Mouse (Mus musculus): ENCODE data around the gene Car2. TPM values are rescaled to one million over a fixed set of nuclear protein-coding genes. Genes with fewer than 3 reads are reported as not detected.

The Car2 gene
- polyA plus RNA-seq, 1 experiment from 2014 or later: 25.7 TPM

DNA sequence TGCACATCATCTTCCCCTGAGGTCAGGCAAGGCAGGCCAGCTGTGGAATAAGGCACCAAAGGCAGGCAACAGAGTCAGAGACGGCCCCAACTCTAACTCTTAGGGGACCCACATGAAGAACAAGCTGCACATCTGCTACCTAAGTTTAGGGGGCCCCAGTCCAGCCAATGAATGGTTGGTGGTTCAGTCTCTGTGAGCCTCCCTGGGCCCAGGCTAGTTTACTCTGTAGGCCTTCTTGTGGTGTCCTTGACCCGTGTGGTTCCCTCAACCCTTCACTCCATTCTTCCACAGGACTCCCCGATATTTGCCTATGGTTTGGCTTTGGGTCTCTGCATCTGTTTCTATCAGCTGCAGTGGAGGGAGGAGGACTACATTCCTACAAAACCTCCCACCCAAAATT is 17.3 kb downstream of the Car2 start:
- Histone ChIP-seq H3K27ac (no peak overlapping the region), H3K36me3 (no peaks in the 10 kb centered on the region), H3K4me2 (no peak overlapping the region), H3K9ac (no peak overlapping the region), H3K27me3 (no peaks in the 10 kb centered on the region), H3K9me3 (no peaks in the 10 kb centered on the region), H3K4me1 (no peaks in the 10 kb centered on the region), H3K4me3 (no peak overlapping the region)
- 87% methylated on average over 3 of the region's 3 CpGs for WGBS
- ATAC-seq (ENCODE audit: insufficient number of reproducible peaks, low FRiP score, low TSS enrichment, low read depth): no peak

DNA sequence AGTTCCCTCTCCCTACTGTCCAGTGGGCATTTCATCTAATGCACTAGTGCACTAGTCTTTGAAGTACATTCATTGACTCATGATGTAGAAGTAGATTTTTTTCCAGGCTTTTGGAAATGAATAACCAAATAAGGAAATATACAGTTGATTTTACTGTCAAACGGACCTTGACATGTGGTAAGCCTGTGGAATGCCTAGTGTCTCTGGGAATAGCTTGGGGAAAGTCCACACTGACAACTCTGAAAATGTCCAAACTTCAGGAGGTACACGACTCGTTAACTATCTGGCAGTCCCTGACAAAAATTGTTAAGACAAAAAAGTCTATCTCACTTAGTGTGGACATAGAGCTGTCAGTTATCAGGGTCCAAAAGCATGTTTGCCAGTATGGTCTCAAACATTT is 18.1 kb downstream of the Car2 start:
- WGBS: 77% methylated on average over 3 of the region's 3 CpGs
- no peaks in the 10 kb centered on the region for H3K36me3 ChIP-seq

DNA sequence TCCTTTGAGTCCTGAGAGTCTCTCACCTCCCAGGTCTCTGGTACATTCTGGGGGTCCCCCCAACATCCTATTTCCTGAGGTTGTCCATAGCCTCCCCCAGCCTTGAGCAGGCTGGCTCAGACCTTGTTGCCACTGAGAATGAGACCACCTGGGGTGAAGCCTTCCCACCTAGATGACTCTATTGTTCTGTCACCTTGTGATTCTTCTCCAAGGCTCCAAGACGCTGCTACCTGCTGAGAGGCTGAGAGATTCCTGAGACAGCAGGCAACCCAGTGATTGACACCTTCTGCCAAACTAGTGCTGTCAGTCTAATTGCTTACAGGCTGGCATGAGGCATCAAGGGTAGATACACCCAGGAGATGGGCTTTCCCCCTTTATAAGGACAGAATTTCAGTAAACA is 21.2 kb downstream of the Car2 start:
- Histone ChIP-seq H3K4me1 (no peaks in the 10 kb centered on the region), H3K36me3 (no peaks in the 10 kb centered on the region), H3K27me3 (no peaks in the 10 kb centered on the region), H3K9me3 (no peaks in the 10 kb centered on the region), H3K4me2 (no peak overlapping the region), H3K9ac (no peak overlapping the region), H3K27ac (no peak overlapping the region), H3K4me3 (no peak overlapping the region)
- WGBS: 34% methylated on average over 1 of the region's 1 CpGs
- no peak for ATAC-seq (ENCODE audit: insufficient number of reproducible peaks, low FRiP score, low TSS enrichment, low read depth)

More for the DNA sequence above, 18.1 kb downstream of the Car2 start:
- Histone ChIP-seq H3K9ac (no peak overlapping the region), H3K4me1 (no peaks in the 10 kb centered on the region), H3K27ac (no peak overlapping the region), H3K4me2 (no peak overlapping the region), H3K27me3 (no peaks in the 10 kb centered on the region), H3K4me3 (no peak overlapping the region), H3K9me3 (no peaks in the 10 kb centered on the region)
- no peak for ATAC-seq (ENCODE audit: insufficient number of reproducible peaks, low FRiP score, low TSS enrichment, low read depth)

DNA sequence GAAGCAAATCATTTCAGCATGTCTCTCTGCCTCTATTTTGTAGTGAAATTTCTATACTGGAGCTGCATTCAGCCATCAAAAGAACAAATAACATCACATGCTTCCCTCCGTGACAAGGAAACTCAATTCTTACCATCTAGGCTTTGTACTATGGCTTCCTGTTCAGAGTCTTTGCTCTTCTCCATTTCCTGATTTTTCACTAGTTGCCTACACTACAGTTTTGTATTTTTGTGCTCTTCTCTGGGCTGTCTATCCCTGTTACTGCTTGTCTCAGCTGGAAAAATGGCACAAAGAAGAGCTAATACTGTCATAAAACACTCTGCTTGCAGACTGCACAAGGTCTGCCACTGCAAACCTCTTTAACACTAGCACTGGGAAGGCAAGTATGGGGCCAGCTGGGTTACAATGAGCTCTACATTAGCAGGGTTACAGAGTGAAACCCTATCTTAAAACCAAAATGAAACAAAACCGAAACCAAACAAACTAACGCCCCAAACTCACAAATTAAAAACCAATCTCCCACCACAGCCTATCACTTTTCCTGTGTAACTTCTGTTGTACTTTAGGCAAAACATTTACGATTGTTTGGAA is 26.0 kb downstream of the Car2 start:
- Histone ChIP-seq H3K27me3 (no peaks in the 10 kb centered on the region), H3K9ac (no peak overlapping the region), H3K4me1 (no peaks in the 10 kb centered on the region), H3K36me3 (no peaks in the 10 kb centered on the region), H3K27ac (no peak overlapping the region), H3K9me3 (no peaks in the 10 kb centered on the region), H3K4me2 (no peak overlapping the region), H3K4me3 (no peak overlapping the region)
- no peak for ATAC-seq (ENCODE audit: insufficient number of reproducible peaks, low FRiP score, low TSS enrichment, low read depth)
- 75% methylated on average over 4 of the region's 4 CpGs for WGBS

DNA sequence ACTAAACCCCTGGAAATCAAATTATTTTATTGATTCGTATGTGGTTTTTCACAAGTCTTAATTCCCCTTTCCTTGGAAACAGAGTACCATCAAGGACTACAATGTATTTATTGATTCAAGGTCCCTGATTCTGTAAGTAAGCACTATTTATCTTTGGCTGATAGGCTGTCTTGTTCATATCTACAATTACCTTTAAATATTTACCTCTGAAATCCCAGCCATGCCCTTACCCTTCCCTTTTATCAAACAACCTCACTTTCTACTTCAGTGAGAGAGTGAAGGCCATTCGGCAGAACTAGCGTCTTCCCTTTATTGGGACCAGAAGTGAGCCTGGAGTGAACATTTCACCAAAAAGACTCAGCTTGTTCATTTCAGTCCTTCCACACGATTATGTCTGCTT is 27.7 kb downstream of the Car2 start:
- no peak overlapping the region for H3K9ac ChIP-seq
- no peak overlapping the region for H3K4me3 ChIP-seq
- 88% methylated on average over 4 of the region's 4 CpGs for WGBS
- no peaks in the 10 kb centered on the region for H3K36me3 ChIP-seq
- no peak overlapping the region for H3K27ac ChIP-seq
- no peak overlapping the region for H3K4me2 ChIP-seq
- ATAC-seq (ENCODE audit: insufficient number of reproducible peaks, low FRiP score, low TSS enrichment, low read depth): no peak
- H3K9me3 ChIP-seq: no peaks in the 10 kb centered on the region
- H3K4me1 ChIP-seq: no peaks in the 10 kb centered on the region
- H3K27me3 ChIP-seq: no peaks in the 10 kb centered on the region

DNA sequence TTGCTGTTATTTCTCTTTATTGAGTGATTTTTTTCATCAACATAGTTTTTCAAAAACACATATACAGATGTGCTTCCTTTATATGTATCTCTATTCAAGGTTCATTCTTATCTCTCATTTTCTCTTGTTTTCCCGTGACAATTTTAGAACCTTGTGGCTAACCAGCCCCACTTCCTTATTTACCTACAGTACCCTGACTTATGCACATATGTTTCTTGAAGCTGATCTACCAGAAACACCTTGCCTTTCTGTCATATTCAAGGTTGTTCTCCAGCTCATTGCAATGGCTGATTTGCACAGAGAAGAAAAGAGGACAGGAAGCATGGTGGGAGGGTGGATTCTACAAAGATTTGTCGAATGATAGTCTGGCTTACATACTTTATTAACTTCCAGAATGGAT is 29.3 kb downstream of the Car2 start:
- no peak overlapping the region for H3K4me2 ChIP-seq
- H3K4me1 ChIP-seq: no peaks in the 10 kb centered on the region
- H3K4me3 ChIP-seq: no peak overlapping the region
- 89% methylated on average over 2 of the region's 2 CpGs for WGBS
- no peak overlapping the region for H3K27ac ChIP-seq
- no peak overlapping the region for H3K9ac ChIP-seq
- H3K27me3 ChIP-seq: no peaks in the 10 kb centered on the region
- no peak for ATAC-seq (ENCODE audit: insufficient number of reproducible peaks, low FRiP score, low TSS enrichment, low read depth)
- H3K36me3 ChIP-seq: no peaks in the 10 kb centered on the region
- H3K9me3 ChIP-seq: no peaks in the 10 kb centered on the region

DNA sequence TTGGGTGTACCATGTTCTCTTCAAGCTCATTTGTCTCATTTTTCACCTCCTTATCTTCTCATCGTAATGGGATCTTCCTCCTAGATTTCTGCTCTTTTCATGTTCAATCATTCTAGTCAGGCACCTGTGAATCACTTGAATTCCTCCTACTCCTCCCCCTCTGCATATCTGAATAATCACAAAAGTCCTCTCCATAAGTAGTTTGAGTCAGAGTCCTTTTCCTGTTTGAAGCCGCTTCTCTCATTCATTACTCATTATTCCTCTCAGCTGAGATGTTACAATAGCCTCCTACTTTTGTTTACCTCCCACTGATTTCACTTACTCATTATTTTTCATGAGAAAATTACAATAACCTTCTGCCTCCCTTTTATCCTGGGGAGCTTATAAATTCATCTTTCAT is 31.2 kb downstream of the Car2 start:
- no peak for ATAC-seq (ENCODE audit: insufficient number of reproducible peaks, low FRiP score, low TSS enrichment, low read depth)
- WGBS: 70% methylated on average over 2 of the region's 2 CpGs
- no peaks in the 10 kb centered on the region for H3K9me3 ChIP-seq
- H3K4me2 ChIP-seq: no peak overlapping the region
- no peak overlapping the region for H3K4me3 ChIP-seq
- no peaks in the 10 kb centered on the region for H3K4me1 ChIP-seq
- no peaks in the 10 kb centered on the region for H3K27me3 ChIP-seq
- H3K27ac ChIP-seq: no peak overlapping the region
- H3K36me3 ChIP-seq: no peaks in the 10 kb centered on the region
- H3K9ac ChIP-seq: no peak overlapping the region

DNA sequence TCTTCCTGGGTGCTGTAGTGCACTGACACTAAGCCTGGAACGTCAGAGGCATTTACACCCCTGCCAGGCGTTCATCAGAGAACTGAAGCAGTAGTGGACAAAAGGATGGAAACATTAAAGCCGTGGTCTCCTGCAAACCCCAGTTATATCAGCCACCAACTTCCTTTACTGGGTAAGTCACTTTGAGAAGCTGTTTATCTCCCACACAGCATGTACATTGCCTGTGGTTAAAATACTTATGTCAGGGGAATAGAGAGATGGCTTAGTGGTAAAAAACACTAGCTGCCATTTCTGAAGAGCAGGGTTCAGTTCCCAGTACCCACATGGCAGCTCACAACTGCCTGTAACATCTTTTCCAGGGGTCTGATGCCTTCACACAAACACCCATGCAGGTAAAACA is 58.6 kb downstream of the Car2 start:
- ATAC-seq (ENCODE audit: insufficient number of reproducible peaks, low FRiP score, low TSS enrichment, low read depth): no peak

DNA sequence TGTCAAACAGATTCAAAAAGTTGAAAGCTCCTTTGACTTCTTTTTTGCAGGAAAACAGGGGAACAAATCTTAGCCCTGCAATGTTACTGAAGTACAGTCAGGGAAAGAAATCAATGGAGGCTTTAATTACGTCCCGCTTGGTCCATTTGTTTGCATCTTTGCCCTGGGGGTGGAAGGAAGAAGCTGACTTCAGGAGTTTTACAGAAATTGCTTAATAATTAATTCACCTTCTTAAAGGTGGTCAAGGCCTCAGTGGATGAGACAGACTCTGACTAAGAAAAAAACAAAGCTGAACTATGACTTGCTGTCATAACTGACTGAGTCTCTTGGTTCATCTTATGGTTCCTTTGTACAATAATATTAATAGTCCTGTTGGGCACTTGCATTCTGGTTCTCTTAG is 59.6 kb downstream of the Car2 start:
- 56% methylated on average over 2 of the region's 2 CpGs for WGBS
- H3K27me3 ChIP-seq: no peaks in the 10 kb centered on the region
- H3K4me3 ChIP-seq: no peak overlapping the region
- no peaks in the 10 kb centered on the region for H3K4me1 ChIP-seq
- H3K9me3 ChIP-seq: no peaks in the 10 kb centered on the region
- H3K4me2 ChIP-seq: no peak overlapping the region
- no peak overlapping the region for H3K9ac ChIP-seq
- no peak for ATAC-seq (ENCODE audit: insufficient number of reproducible peaks, low FRiP score, low TSS enrichment, low read depth)
- H3K36me3 ChIP-seq: no peaks in the 10 kb centered on the region
- no peak overlapping the region for H3K27ac ChIP-seq

More for the DNA sequence above, 58.6 kb downstream of the Car2 start:
- Histone ChIP-seq H3K4me1 (no peaks in the 10 kb centered on the region), H3K9ac (no peak overlapping the region), H3K4me3 (no peak overlapping the region), H3K4me2 (no peak overlapping the region), H3K27me3 (no peaks in the 10 kb centered on the region), H3K9me3 (no peaks in the 10 kb centered on the region), H3K27ac (no peak overlapping the region), H3K36me3 (no peaks in the 10 kb centered on the region)
- 68% methylated on average over 3 of the region's 3 CpGs for WGBS

DNA sequence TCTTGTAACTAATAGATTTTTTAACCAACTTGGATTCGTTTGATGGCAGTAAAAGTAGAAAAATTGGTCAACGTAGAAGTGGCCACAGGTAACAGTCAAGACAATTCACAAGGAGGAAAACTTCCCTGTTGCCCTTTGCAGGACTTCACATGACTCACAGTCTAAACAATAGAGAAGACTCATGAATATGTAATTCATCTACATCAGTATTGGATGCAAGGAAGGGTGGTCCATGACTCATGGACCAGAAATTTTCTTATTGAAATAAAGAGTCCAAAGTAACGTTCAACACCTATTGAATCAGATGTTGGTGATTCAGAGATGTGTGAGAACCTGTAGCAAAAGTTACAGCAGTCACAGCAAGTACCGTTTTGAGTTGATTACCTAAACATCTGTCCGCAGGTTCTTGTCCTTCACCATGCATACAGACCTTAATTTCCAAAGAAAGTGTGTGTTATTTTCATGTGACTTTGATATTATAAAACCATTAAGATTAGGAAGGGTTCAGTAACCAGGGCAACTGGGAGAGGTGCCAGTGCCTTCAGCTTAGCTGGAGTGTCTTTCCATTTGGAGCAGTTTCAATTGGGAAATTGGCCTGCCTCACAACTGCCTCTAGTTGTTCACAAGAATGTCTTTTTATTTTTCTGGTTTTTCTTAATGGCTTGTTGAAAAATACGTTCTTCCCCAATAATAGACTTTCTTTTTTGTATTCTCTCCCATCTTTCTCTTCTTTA is 62.2 kb downstream of the Car2 start:
- no peak overlapping the region for H3K4me2 ChIP-seq
- H3K27ac ChIP-seq: no peak overlapping the region
- no peaks in the 10 kb centered on the region for H3K27me3 ChIP-seq
- no peak for ATAC-seq (ENCODE audit: insufficient number of reproducible peaks, low FRiP score, low TSS enrichment, low read depth)
- H3K9ac ChIP-seq: no peak overlapping the region
- WGBS: 67% methylated on average over 6 of the region's 6 CpGs
- no peak overlapping the region for H3K4me3 ChIP-seq
- H3K9me3 ChIP-seq: no peaks in the 10 kb centered on the region
- no peaks in the 10 kb centered on the region for H3K4me1 ChIP-seq
- H3K36me3 ChIP-seq: no peaks in the 10 kb centered on the region

DNA sequence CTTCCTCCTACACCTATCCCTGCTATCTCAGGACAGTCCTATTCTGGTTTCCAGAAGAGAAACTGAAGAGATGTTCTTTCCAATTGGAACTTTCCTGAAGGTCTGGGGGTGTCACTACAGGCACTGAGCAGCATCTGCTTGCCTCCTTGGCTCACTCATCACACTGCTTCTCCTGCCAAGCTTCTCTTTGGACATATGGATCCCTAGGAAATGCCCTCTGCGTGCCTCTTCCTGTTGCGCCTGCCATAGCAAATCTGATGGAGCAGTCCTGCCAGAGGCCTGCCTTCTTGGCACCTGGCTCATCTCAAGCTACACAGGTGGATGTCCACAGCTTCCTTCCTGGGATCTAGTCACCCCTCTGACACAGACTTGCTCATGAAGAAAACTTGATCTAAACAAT is 64.0 kb downstream of the Car2 start:
- 79% methylated on average over 2 of the region's 2 CpGs for WGBS

More for the DNA sequence above, 64.0 kb downstream of the Car2 start:
- ATAC-seq (ENCODE audit: insufficient number of reproducible peaks, low FRiP score, low TSS enrichment, low read depth): no peak
- Histone ChIP-seq H3K4me3 (no peak overlapping the region), H3K27me3 (no peaks in the 10 kb centered on the region), H3K9ac (no peak overlapping the region), H3K9me3 (no peaks in the 10 kb centered on the region), H3K27ac (no peak overlapping the region), H3K4me2 (no peak overlapping the region), H3K36me3 (no peaks in the 10 kb centered on the region), H3K4me1 (no peaks in the 10 kb centered on the region)

Measured in limb, embryonic 15.5 days (tissue).